19 mouse cellular contexts compared by ENCODE assay signal in the genomic region with DNA sequence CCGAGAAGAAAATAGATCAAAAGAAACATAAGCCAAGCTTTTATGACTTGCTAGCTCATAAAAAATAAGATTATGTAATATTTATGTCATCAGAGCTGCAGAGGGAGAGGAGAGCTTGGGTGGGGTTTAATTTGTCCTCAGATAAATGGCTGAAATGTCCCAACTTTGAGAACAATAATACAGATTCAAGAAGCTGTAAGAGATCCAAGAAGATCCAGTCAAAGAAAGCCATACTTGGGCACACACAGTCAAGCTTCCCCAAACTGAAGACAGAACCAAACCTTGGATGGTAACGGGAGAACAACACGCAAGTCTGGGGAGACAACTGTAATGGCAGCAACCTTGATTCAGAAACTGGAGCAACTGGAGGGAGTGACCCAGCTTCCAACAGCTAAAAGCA.
A peak's percentile ranks its signal among the peaks of the same experiment; 100 is the strongest.
DNase-seq lines count a peak whose midpoint lies in the region; ATAC-seq and TF ChIP-seq lines count a peak whose summit lies in the region.
"Had no signal": no experiment of that assay in that cellular context is flagged by ENCODE, and none has a peak within 500 bp of the region (broad histone marks: within the 10 kb centered on the region; RNA-seq: fewer than 3 reads in every experiment).

No protein-coding gene starts in this region.

- peak; percentile 55 for DNase-seq in heart, adult 11 months
- no peak for DNase-seq in heart, postnatal 14 days
- DNase-seq in lung, postnatal 0 days (ENCODE audit: low spot score), result peak; percentile 67
- no peak for DNase-seq in lung, postnatal 25 days (ENCODE audit: low spot score)
- DNase-seq: adrenal gland, adult 2 months; adrenal gland, adult 8-10 months; adrenal gland, postnatal 10 days; adrenal gland, postnatal 14 days; adrenal gland, postnatal 25 days; adrenal gland, postnatal 36 days; B cell, adult 2 months; cerebellum, adult 11 months; cerebellum, adult 11-12 months; cerebellum, adult 18-20 months had no signal

- no peaks in the 10 kb centered on the region for H3K4me1 ChIP-seq in lung, postnatal 0 days (ENCODE audit: insufficient read depth, low read depth, low read length)

- no peak overlapping the region for H3K4me3 ChIP-seq in lung, postnatal 0 days (ENCODE audit: low read depth, low read length)

- no peak overlapping the region for H3K9ac ChIP-seq in lung, postnatal 0 days (replicated peaks; ENCODE audit: low read depth)

- no peak for TF ChIP-seq EP300 in lung, postnatal 0 days (IDR thresholded peaks at IDR 0.05)

- intact Hi-C loops in heart, postnatal 14 days (cut with DNase I), result no loop called here

- no peaks in the 10 kb centered on the region for H3K27me3 ChIP-seq in lung, postnatal 0 days (replicated peaks; ENCODE audit: insufficient read depth, low read length)
- H3K27me3 ChIP-seq: CH12.LX, Patski had no signal

- H3K36me3 ChIP-seq in lung, postnatal 0 days (ENCODE audit: insufficient read depth, low read length), result no peaks in the 10 kb centered on the region
- H3K36me3 ChIP-seq: G1E had no signal

- TF ChIP-seq CTCF in lung, postnatal 0 days (IDR thresholded peaks at IDR 0.05), result no peak

- 0 out of 2 replicates have a peak, but pooled peaks have one; percentile 10 for ATAC-seq in lung, postnatal 0 days
- ATAC-seq: activated CD4-positive, CD25-positive, alpha-beta regulatory T cell, adult 4 months; CD4-positive, CD25-positive, alpha-beta regulatory T cell, adult 4 months; Patski had no signal

- WGBS in lung, postnatal 0 days, result 76% methylated on average over 3 of the region's 3 CpGs

- H3K27ac ChIP-seq in lung, postnatal 0 days (ENCODE audit: low read length), result no peak overlapping the region

- H3K9me3 ChIP-seq in lung, postnatal 0 days (ENCODE audit: low read length), result no peaks in the 10 kb centered on the region
- H3K9me3 ChIP-seq: G1E had no signal

- H3K4me2 ChIP-seq in lung, postnatal 0 days (replicated peaks; ENCODE audit: low read depth, low read length), result no peak overlapping the region

Comparison
In these comparisons a context has a peak if more than half of its experiments do, and no peak if none do; other contexts are left out.
1. DNase-seq: peak in heart, adult 11 months (single experiment) and lung, postnatal 0 days (single experiment); none in heart, postnatal 14 days (0 of 2) and lung, postnatal 25 days (single experiment).